Mouse (Mus musculus) erythroblast, adult 5-6 weeks (primary cell): ENCODE results near the gene Dnajc12. TPM values are rescaled to one million over a fixed set of nuclear protein-coding genes. Genes with fewer than 3 reads are reported as not detected.

Source experiments
- total RNA-seq, 2 experiments: library from RNA; stranded (forward) in 1 of 2; stranded (reverse) in 1 of 2; fragments of 150-400 nt in 1 of 2; fragments of 200-764, 138-1000 nt in 1 of 2; gene quantifications; 2 replicates each; pipeline versions ENCODE4 v1.2.3 to v1.2.4; 2015 to 2017; ENCODE audit warnings: low replicate concordance in 2 of 2

Gene Dnajc12
- total RNA-seq, 2 experiments from 2014 or later = 0.51 to 2.3 TPM

Other genes starting within 250 kb of the Dnajc12 start
- not detected in 2 replicates for gene Mypn, start 178.5 kb upstream of the Dnajc12 start, total RNA-seq (2015; ENCODE audit: low replicate concordance)
- gene Mypn, start 178.5 kb upstream of the Dnajc12 start, total RNA-seq (2017; ENCODE audit: low replicate concordance) = 0.14 TPM in 1 of 2 replicates, not detected in the other
- 88.8 and 116 TPM in 2 replicates for gene Herc4, start 138.6 kb upstream of the Dnajc12 start, total RNA-seq (2015; ENCODE audit: low replicate concordance)
- gene Herc4, start 138.6 kb upstream of the Dnajc12 start, total RNA-seq (2017; ENCODE audit: low replicate concordance) = 84.1 and 89.2 TPM in 2 replicates
- gene Sirt1, start 739 bp upstream of the Dnajc12 start, total RNA-seq (2015; ENCODE audit: low replicate concordance) = 18.8 and 21.7 TPM in 2 replicates
- 30.3 and 31.5 TPM in 2 replicates for gene Sirt1, start 739 bp upstream of the Dnajc12 start, total RNA-seq (2017; ENCODE audit: low replicate concordance)
- gene Gm7075, start 39.3 kb downstream of the Dnajc12 start, total RNA-seq (2015; ENCODE audit: low replicate concordance) = not detected in 2 replicates
- not detected in 2 replicates for gene Gm7075, start 39.3 kb downstream of the Dnajc12 start, total RNA-seq (2017; ENCODE audit: low replicate concordance)
- gene Ctnna3, start 47.7 kb downstream of the Dnajc12 start, total RNA-seq (2015; ENCODE audit: low replicate concordance) = not detected in 2 replicates
- not detected in 2 replicates for gene Ctnna3, start 47.7 kb downstream of the Dnajc12 start, total RNA-seq (2017; ENCODE audit: low replicate concordance)